Mouse (Mus musculus) brain, embryonic 14.5 days (tissue): ENCODE measurements around the gene Shank1. TPM values are rescaled to one million over a fixed set of nuclear protein-coding genes. Genes with fewer than 3 reads are reported as not detected.
A peak's percentile ranks its signal among the peaks of the same experiment; 100 is the strongest.

ENCODE experiments used
- DNase-seq: peaks from one replicate; pipeline ENCODE4 v3.0.0-alpha.2; 2011; ENCODE audit warnings: low read depth
- CTCF ChIP-seq: fragments of 200-500 bp; IDR thresholded peaks from 2 replicates; pipeline ENCODE4 v1.5.1; 2012; ENCODE audit warnings: inconsistent platforms, mild to moderate bottlenecking, moderate library complexity, borderline replicate concordance; ENCODE audit not compliant: insufficient read depth, insufficient read length; ENCODE audit errors: extremely low read depth
- POLR2A ChIP-seq: fragments of 200-500 bp; IDR thresholded peaks from 2 replicates; pipeline ENCODE4 v1.6.1; 2012; ENCODE audit warnings: mild to moderate bottlenecking, inconsistent platforms, borderline replicate concordance; ENCODE audit not compliant: poor library complexity, insufficient read depth, insufficient read length, severe bottlenecking; ENCODE audit errors: extremely low read depth
- polyA plus RNA-seq: library from polyadenylated mRNA; depleted of rRNA; stranded (reverse); fragments of >200 nt; gene quantifications from 2 replicates; pipeline ENCODE4 v1.2.3, GENCODE M21; 2012; rRNA removed

Gene Shank1
- polyA plus RNA-seq, 1 experiment: 63.1 TPM

- peak; percentile 75 for DNase-seq
- no peak for TF ChIP-seq POLR2A
- TF ChIP-seq CTCF: peak; percentile 78
Observed at GRCm38 (mm10) chr7:44398570-44398969, 88.5 kb downstream of the Shank1 start.

DNA sequence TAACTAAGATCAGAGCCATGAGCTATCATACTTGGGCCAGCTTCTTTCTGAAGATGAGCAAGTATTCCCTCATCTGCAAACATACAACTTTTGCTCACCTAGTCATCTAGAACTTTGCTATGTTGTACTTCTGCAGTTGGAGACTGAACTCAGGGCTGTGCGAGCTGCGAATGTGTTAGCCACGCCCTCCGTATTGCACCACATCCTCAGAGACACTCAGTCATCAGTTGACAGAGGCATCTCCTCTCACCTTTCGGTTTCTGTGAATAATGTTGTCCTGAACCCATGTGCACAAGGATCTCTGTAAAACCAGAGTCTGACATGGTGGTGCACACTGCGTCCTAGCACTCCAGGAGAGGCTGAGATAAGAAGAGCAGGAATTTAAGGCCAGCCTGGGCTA lies 91.6 kb downstream of the Shank1 start:
- no peak for TF ChIP-seq POLR2A
- no peak for TF ChIP-seq CTCF
- no peak for DNase-seq

GRCm38 (mm10) chr7:44405346-44406014 lies 95.4 kb downstream of the Shank1 start:
- DNase-seq: peak; percentile 100
- TF ChIP-seq POLR2A: peak; percentile 23; the same call in 1 of the 2 replicates
- TF ChIP-seq CTCF: no peak

DNA sequence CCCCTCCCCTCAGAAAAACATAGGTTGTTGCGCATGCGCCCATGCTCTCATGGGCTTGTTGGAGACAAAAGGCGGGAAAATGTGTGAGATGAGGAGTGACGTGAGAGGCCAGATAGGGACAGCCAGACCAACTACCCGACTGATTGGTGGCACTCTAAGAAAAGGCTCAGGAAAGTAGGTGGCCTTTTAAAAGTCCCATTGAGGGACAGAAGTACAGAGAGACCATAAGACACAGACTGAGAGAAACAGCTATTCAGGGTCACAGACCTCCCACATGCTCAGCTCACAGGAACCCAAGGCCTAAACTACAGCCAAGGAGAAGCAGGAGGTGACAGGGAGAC lies 95.9 kb downstream of the Shank1 start:
- TF ChIP-seq CTCF (no peak), POLR2A (no peak)
- DNase-seq: no peak

Other genes starting within 250 kb of the Shank1 start
- not detected in 2 replicates for gene Klk1b21, start 207.9 kb upstream of the Shank1 start, polyA plus RNA-seq
- gene Klk1b22, start 197.6 kb upstream of the Shank1 start, polyA plus RNA-seq: not detected in 2 replicates
- not detected in 2 replicates for gene Klk1b16, start 173.5 kb upstream of the Shank1 start, polyA plus RNA-seq
- gene Klk1b24, start 122.0 kb upstream of the Shank1 start, polyA plus RNA-seq: 0.19 TPM in 1 of 2 replicates, not detected in the other
- gene Klk1b3, start 112.1 kb upstream of the Shank1 start, polyA plus RNA-seq: not detected in 2 replicates
- not detected in 2 replicates for gene Klk1b4, start 102.8 kb upstream of the Shank1 start, polyA plus RNA-seq
- not detected in 2 replicates for gene Klk1b5, start 94.3 kb upstream of the Shank1 start, polyA plus RNA-seq
- 0.16 TPM in 1 of 2 replicates, not detected in the other for gene Klk1, start 84.9 kb upstream of the Shank1 start, polyA plus RNA-seq
- gene Gm36864, start 74.1 kb upstream of the Shank1 start, polyA plus RNA-seq: not detected in 2 replicates
- 1.5 and 2.1 TPM in 2 replicates for gene 1700028J19Rik, start 63.6 kb upstream of the Shank1 start, polyA plus RNA-seq
- gene 2410002F23Rik, start 63.5 kb upstream of the Shank1 start, polyA plus RNA-seq: 270 and 344 TPM in 2 replicates
- not detected in 2 replicates for gene Acp4, start 52.9 kb upstream of the Shank1 start, polyA plus RNA-seq
- gene Gm15517, start 48.8 kb upstream of the Shank1 start, polyA plus RNA-seq: 1.0 and 1.2 TPM in 2 replicates
- 3.2 and 3.6 TPM in 2 replicates for gene Clec11a, start 3.4 kb upstream of the Shank1 start, polyA plus RNA-seq
- gene Syt3, start 73.8 kb downstream of the Shank1 start, polyA plus RNA-seq: 35.5 and 41.6 TPM in 2 replicates
- 3.0 and 4.1 TPM in 2 replicates for gene 1700008O03Rik, start 75.6 kb downstream of the Shank1 start, polyA plus RNA-seq
- gene Lrrc4b, start 118.8 kb downstream of the Shank1 start, polyA plus RNA-seq: 302 and 372 TPM in 2 replicates
- 29.8 and 30.6 TPM in 2 replicates for gene Aspdh, start 155.1 kb downstream of the Shank1 start, polyA plus RNA-seq
- gene Josd2, start 157.7 kb downstream of the Shank1 start, polyA plus RNA-seq: 70.6 and 118 TPM in 2 replicates
- gene Emc10, start 186.3 kb downstream of the Shank1 start, polyA plus RNA-seq: 218 and 287 TPM in 2 replicates
- gene Fam71e1, start 186.3 kb downstream of the Shank1 start, polyA plus RNA-seq: 31.7 and 47.3 TPM in 2 replicates
- gene Mybpc2, start 214.4 kb downstream of the Shank1 start, polyA plus RNA-seq: not detected in 2 replicates
- 0.11 and 0.19 TPM in 2 replicates for gene Spib, start 221.8 kb downstream of the Shank1 start, polyA plus RNA-seq
- gene Pold1, start 238.6 kb downstream of the Shank1 start, polyA plus RNA-seq: 38.4 and 70.1 TPM in 2 replicates
- 79.7 and 96.8 TPM in 2 replicates for gene Nr1h2, start 243.7 kb downstream of the Shank1 start, polyA plus RNA-seq